Mouse (Mus musculus) retina, adult 2 months (tissue): ENCODE data around the gene Ap4e1.
"Not testable (repeated sequence)": the region's sequence is repeated elsewhere in the genome, so short reads cannot be mapped to it uniquely, and the experiment has no call there.

Source experiments
- DNase-seq: peaks from one replicate; pipeline ENCODE4 v3.0.0-alpha.2; 2012; ENCODE audit warnings: low read depth, low spot score

Ap4e1 gene

DNA sequence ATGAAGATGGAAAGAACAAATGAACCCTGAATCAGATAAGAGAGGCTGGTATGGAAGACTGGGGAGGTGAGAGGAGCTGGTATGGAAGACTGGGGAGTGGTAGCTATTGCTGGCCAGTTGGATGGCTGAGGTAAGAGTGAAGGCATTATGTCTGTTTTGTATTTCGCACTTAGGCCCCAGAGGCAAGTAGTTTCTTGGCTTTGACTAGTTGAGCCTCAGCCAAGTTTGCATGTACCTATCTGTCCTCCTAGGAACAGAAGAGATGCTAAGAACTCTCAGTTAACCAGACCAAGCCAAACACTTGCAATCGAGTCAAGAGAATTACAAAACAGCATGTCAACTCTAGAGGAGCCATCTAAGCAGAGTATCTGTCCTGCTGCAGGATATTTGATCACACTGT is 65.6 kb downstream of the Ap4e1 start:
- DNase-seq, result no peak

DNA sequence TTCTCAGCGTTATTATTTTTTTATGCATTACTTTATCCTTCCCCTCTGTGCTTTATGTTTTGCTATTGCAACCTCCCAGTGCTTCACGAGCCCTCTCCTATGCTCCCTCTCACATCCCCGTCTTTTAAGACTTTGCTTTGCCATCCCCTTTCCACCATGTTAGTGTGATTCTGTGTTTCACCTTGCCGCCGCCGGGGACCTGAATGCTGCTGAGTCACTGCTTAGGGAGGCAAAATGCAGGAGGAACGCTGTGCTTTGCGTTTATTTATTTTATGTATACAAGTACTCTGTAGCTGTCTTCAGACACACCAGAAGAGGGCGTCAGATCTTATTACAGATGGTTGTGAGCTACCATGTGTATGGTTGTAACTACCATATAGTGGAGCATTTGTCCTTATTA is 69.1 kb downstream of the Ap4e1 start:
- no peak for DNase-seq

DNA sequence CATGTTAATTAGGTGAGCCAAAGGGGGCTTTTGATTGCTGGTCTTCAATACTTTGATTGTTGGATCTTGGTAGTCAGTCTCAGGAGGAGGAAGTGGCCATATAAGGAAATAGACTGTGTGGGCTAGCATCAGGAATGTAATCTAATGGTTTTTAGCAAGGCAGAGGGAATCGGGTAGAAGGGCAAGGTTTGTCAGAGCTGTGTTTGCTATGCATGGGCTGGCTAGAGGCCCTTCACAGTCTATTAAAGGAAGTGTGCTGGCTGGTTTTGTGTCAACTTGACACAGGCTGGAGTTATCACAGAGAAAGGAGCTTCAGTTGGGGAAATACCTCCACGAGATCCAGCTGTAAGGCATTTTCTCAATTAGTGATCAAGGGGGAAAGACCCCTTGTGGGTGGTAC is 70.5 kb downstream of the Ap4e1 start:
- DNase-seq, result not testable (repeated sequence)

DNA sequence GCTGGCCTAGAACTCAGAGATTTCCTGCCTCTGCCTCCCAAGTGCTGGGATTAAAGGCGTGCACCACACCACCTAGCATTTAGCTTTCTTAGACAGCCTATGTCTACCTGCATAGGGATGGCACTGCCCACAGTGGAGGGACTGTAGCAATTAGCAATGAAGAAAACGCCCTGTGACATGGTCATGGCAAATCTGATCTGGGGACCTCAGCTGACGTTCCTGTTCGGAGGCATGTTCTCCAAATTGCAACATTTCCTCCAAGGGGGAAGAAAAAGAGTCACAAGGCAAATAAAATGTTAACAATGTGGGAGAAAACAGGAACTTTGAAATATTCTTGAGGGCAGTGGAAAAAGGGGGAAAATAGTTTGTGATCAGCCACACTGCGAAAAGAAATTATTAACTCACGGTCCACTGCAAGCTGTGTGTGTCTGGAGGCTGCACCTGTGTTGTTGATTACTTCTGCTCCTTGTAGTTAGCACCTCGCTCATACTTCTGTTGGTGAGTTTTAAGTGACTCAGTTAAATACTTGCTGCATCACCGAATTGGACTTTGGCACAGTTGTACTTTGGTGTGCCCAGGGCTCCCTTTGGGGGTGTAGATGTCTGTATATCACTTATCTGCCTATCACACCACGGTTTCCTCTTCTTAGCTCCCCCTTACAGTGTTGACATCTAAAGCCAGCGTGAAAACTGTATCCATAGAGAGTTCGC is 71.5 kb downstream of the Ap4e1 start:
- DNase-seq, result no peak

DNA sequence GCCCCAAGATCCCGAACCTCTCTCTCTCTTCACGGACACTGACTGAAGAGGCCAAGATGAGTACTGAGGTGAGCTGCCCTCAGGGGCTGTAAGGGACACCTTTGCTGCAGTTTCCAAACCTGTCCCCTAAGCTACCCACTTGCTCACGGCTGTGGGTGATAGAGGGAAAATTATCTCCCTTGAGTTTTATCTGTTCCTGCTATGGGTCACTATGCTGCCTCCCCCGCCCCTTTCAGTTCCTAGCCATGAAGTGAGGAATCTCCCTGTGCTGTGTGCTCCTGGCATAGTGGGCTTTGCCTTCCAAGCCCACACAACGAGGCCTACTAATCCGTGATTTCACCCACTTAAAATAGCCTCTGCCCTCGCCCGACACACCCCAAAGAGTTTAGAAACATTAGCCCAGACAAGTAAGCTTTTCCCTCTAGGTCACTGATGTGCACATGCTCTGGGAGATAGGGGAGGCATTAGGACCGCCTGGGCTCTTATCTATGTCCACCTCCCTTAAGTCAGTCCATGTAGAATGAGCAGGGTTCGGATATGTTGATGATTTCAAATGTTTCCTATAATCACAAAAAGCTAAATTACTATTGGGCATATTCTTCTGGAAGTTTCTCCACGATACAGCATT is 72.2 kb downstream of the Ap4e1 start:
- no peak for DNase-seq

DNA sequence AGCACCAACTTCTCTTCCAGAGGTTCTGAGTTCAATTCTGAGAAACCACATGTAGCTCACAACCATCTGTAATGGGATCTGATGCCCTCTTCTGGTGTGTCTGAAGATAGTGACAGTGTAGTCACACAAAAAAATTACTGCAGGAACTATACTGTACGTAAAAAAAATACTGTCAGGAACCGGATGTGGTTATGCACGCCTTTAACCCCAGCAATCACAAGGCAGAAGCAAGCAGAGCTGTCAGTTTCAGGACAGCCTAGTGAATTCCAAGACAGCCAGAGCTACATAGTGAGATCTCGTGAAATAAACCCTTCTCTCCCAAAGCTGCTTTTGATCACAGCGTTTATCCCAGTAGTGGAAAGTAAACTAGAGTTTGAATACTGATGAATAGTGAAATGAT is 77.7 kb downstream of the Ap4e1 start:
- DNase-seq, result no peak

DNA sequence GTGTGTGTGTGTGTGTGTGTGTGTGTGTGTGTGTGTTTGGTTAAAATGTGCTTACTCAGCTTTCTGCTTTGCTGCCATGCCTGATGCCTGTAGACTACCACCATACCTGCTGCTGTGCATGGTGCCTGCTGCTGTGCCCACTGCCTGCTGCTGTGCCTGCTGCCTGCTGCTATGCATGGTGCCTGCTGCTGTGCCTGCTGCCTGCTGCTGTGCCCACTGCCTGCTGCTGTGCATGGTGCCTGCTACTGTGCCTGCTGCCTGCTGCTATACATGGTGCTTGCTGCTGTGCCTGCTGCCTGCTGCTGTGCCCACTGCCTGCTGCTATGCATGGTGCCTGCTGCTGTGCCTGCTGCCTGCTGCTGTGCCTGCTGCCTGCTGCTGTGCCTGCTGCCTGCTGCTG is 81.6 kb downstream of the Ap4e1 start:
- not testable (repeated sequence) for DNase-seq

DNA sequence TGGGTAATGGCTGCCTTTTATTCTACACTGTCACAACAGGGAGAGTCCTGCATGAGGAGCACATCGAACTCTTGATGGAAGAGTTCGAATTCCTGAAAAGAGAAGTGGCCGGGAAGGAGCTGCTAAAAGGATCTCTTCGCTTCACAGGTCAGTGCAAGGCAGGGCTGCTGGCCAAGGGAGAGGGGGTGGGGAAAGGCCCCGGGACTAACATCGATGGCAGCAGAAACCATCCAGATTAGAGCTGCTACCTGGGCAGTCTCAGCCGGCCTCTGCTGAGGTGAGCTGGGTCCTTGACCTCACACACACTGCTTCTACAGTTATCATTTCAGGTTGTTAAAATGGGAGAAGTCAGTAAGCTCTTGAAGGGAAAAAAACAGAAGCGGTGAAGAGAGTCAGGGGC is 83.5 kb downstream of the Ap4e1 start:
- no peak for DNase-seq

DNA sequence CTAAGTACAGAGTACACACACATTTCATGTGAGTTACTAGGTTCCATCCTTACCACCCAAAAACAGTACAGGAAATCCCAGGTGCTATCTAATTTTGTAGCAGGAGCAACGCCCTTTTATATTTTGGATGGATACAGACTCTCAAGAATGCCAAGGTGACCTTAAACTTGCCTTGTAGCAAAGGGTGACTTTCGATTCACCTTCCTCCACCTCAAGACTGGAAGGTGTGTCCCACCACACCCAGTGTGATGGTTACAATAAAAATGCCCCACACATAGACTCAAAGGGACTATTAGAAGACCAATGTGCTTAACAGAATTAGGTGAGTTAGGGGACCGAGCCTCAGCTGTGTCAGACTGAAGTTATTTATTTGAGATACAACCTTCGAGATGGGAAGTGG is 100.5 kb downstream of the Ap4e1 start:
- no peak for DNase-seq
